Mouse (Mus musculus): ENCODE measurements around the gene Col17a1.

DNA sequence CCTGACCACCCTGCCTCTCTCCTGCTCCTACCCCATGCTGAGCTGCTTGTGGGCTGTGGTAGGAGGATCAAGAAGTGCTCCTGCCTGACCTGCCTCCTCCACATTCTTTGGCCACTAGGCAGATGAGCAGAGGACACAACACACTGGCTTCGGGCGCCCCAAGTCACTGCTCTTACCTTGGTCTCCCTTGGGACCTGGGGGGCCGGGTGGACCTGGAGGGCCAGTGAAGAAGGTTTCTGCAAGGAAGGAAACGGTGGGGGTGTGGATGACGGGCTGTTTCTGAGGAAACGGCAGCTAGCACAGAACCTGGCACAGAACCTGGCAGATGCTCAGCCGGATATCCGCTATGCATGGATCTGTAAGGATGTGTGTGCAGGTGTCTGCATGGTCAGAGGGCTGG, 38.7 kb downstream of the Col17a1 start:
- no peak for TF ChIP-seq CTCF (conservative IDR thresholded peaks at IDR 0.05; ENCODE audit: insufficient read depth, insufficient read length, low read depth, low read length)
- TF ChIP-seq POLR2A (IDR thresholded peaks at IDR 0.05; ENCODE audit: low read depth, low read length): no peak
